Mouse (Mus musculus) limb, embryonic 10.5 days (tissue): ENCODE results near the gene Cdc42ep1. TPM values are rescaled to one million over a fixed set of nuclear protein-coding genes. Genes with fewer than 3 reads are reported as not detected.

Experiments used
- DNase-seq: peaks from one replicate; pipeline ENCODE4 v3.0.0-alpha.2; 2017; ENCODE audit warnings: low spot score
- H3K27ac ChIP-seq: fragments of 300-500 bp; sonication (generic); 2 replicates; pipeline ENCODE4 v1.5.1; 2016; ENCODE audit warnings: mild to moderate bottlenecking
- H3K27me3 ChIP-seq: fragments of 300-500 bp; sonication (generic); 2 replicates; pipeline ENCODE4 v1.6.1; 2016; ENCODE audit warnings: low read depth, mild to moderate bottlenecking; ENCODE audit not compliant: poor library complexity, severe bottlenecking
- H3K36me3 ChIP-seq: fragments of 300-500 bp; sonication (generic); 2 replicates; pipeline ENCODE4 v1.6.1; 2016; ENCODE audit warnings: mild to moderate bottlenecking, moderate library complexity
- H3K4me1 ChIP-seq: fragments of 300-500 bp; sonication (generic); 2 replicates; pipeline ENCODE4 v1.6.1; 2016
- H3K4me3 ChIP-seq: fragments of 300-500 bp; sonication (generic); 2 replicates; pipeline ENCODE4 v1.5.1; 2016; ENCODE audit warnings: mild to moderate bottlenecking, moderate library complexity
- H3K9me3 ChIP-seq: fragments of 300-500 bp; sonication (generic); replicated peaks from 2 replicates; pipeline ENCODE4 v1.6.1; 2016; ENCODE audit warnings: mild to moderate bottlenecking
- WGBS: fragments of 180-500 bp; shearing (Covaris S2); methylation state at CpG from one replicate; pipeline ENCODE4 v1.1.7; 2016; 5-methylcytosine and 5-hydroxymethylcytosine counted together
- polyA plus RNA-seq: library from polyadenylated mRNA; unstranded; fragments of >200 nt; fragmentation: Nextera tagmentation; extraction: Ambion mirVana; gene quantifications from 2 replicates; pipeline ENCODE4 v1.2.1, GENCODE M21; 2016

Cdc42ep1 gene
- polyA plus RNA-seq, 1 experiment from 2014 or later: 18.8 TPM

GRCm38 (mm10) chr15:78808980-78809379 is 33.4 kb upstream of the Cdc42ep1 start:
- no peak overlapping the region for H3K4me3 ChIP-seq
- no peak overlapping the region for H3K27ac ChIP-seq
- H3K4me1 ChIP-seq: peaks cover 23% of the 10 kb centered on the region
- 62% methylated on average over 2 of the region's 2 CpGs for WGBS
- no peak for DNase-seq
- no peaks in the 10 kb centered on the region for H3K9me3 ChIP-seq
- peaks cover 60% of the 10 kb centered on the region for H3K27me3 ChIP-seq
- no peaks in the 10 kb centered on the region for H3K36me3 ChIP-seq

GRCm38 (mm10) chr15:78809739-78810138 is 32.7 kb upstream of the Cdc42ep1 start:
- H3K9me3 ChIP-seq: no peaks in the 10 kb centered on the region
- WGBS: 67% methylated on average over 9 of the region's 9 CpGs
- DNase-seq: no peak

GRCm38 (mm10) chr15:78810146-78810545 is 32.3 kb upstream of the Cdc42ep1 start:
- WGBS: 89% methylated on average over 9 of the region's 9 CpGs

More at GRCm38 (mm10) chr15:78809739-78810138, 32.7 kb upstream of the Cdc42ep1 start:
- Histone ChIP-seq H3K27me3 (peaks cover 52% of the 10 kb centered on the region), H3K27ac (no peak overlapping the region), H3K4me3 (no peak overlapping the region), H3K4me1 (peaks cover 16% of the 10 kb centered on the region), H3K36me3 (no peaks in the 10 kb centered on the region)

GRCm38 (mm10) chr15:78813603-78814002 is 28.8 kb upstream of the Cdc42ep1 start:
- 94% methylated on average over 4 of the region's 4 CpGs for whole genome bisulfite sequencing
- Histone ChIP-seq H3K27me3 (peaks cover 14% of the 10 kb centered on the region), H3K9me3 (no peaks in the 10 kb centered on the region), H3K36me3 (no peaks in the 10 kb centered on the region), H3K4me3 (no peak overlapping the region), H3K4me1 (peaks cover 10% of the 10 kb centered on the region), H3K27ac (no peak overlapping the region)
- DNase-seq: no peak

More at GRCm38 (mm10) chr15:78810146-78810545, 32.3 kb upstream of the Cdc42ep1 start:
- H3K27ac ChIP-seq: no peak overlapping the region
- H3K36me3 ChIP-seq: no peaks in the 10 kb centered on the region
- DNase-seq: no peak
- no peak overlapping the region for H3K4me3 ChIP-seq
- H3K27me3 ChIP-seq: peaks cover 48% of the 10 kb centered on the region
- H3K9me3 ChIP-seq: no peaks in the 10 kb centered on the region
- H3K4me1 ChIP-seq: peaks cover 16% of the 10 kb centered on the region

GRCm38 (mm10) chr15:78815314-78816073 is 26.9 kb upstream of the Cdc42ep1 start:
- H3K4me3 ChIP-seq: no peak overlapping the region
- H3K27ac ChIP-seq: no peak overlapping the region
- H3K4me1 ChIP-seq: peaks cover 2% of the 10 kb centered on the region; the same call in 1 of the 2 replicates
- H3K9me3 ChIP-seq: no peaks in the 10 kb centered on the region
- H3K36me3 ChIP-seq: no peaks in the 10 kb centered on the region
- 57% methylated on average over 11 of the region's 11 CpGs for WGBS
- H3K27me3 ChIP-seq: peaks cover 4% of the 10 kb centered on the region; the same call in 1 of the 2 replicates
- DNase-seq: no peak

GRCm38 (mm10) chr15:78816074-78816391 is 26.4 kb upstream of the Cdc42ep1 start:
- Histone ChIP-seq H3K4me3 (no peak overlapping the region), H3K36me3 (no peaks in the 10 kb centered on the region), H3K27ac (no peak overlapping the region), H3K27me3 (peaks cover 9% of the 10 kb centered on the region), H3K4me1 (peaks cover 5% of the 10 kb centered on the region; the same call in 1 of the 2 replicates), H3K9me3 (no peaks in the 10 kb centered on the region)
- no peak for DNase-seq
- WGBS: 65% methylated on average over 6 of the region's 6 CpGs

- Histone ChIP-seq H3K4me3 (no peak overlapping the region), H3K36me3 (no peaks in the 10 kb centered on the region), H3K27ac (peak overlapping the region; percentile 62), H3K9me3 (no peaks in the 10 kb centered on the region), H3K4me1 (peaks cover 30% of the 10 kb centered on the region), H3K27me3 (peaks cover 13% of the 10 kb centered on the region)
- 22% methylated on average over 28 of the region's 28 CpGs for WGBS
- DNase-seq: peak; percentile 84
These were observed 15.9 kb upstream of the Cdc42ep1 start for GRCm38 (mm10) chr15:78826213-78827204.

- no peaks in the 10 kb centered on the region for H3K36me3 ChIP-seq
- DNase-seq: peak; percentile 30
- peaks cover 48% of the 10 kb centered on the region for H3K4me1 ChIP-seq
- H3K9me3 ChIP-seq: no peaks in the 10 kb centered on the region
- 15% methylated on average over 5 of the region's 5 CpGs for WGBS
- peaks cover 13% of the 10 kb centered on the region for H3K27me3 ChIP-seq
- peak overlapping the region; percentile 47; the same call in 1 of the 2 replicates for H3K27ac ChIP-seq
- no peak overlapping the region for H3K4me3 ChIP-seq
These were observed 14.1 kb upstream of the Cdc42ep1 start for GRCm38 (mm10) chr15:78828315-78828714.

GRCm38 (mm10) chr15:78829636-78830035 is 12.8 kb upstream of the Cdc42ep1 start:
- Histone ChIP-seq H3K9me3 (no peaks in the 10 kb centered on the region), H3K27me3 (peaks cover 13% of the 10 kb centered on the region), H3K27ac (no peak overlapping the region), H3K36me3 (no peaks in the 10 kb centered on the region), H3K4me1 (peaks cover 61% of the 10 kb centered on the region), H3K4me3 (no peak overlapping the region)
- DNase-seq: no peak
- WGBS: 88% methylated on average over 1 of the region's 1 CpGs

- WGBS: 65% methylated on average over 10 of the region's 10 CpGs
- peaks cover 75% of the 10 kb centered on the region for H3K4me1 ChIP-seq
These were observed 11.4 kb upstream of the Cdc42ep1 start for GRCm38 (mm10) chr15:78830742-78831719.

GRCm38 (mm10) chr15:78831720-78832657 is 10.4 kb upstream of the Cdc42ep1 start:
- Histone ChIP-seq H3K4me3 (peak overlapping the region; percentile 31), H3K27ac (peak overlapping the region; percentile 90), H3K9me3 (no peaks in the 10 kb centered on the region), H3K27me3 (peaks cover 11% of the 10 kb centered on the region), H3K4me1 (peaks cover 71% of the 10 kb centered on the region), H3K36me3 (no peaks in the 10 kb centered on the region)
- DNase-seq: peak; percentile 57
- WGBS: 32% methylated on average over 19 of the region's 19 CpGs

More at GRCm38 (mm10) chr15:78830742-78831719, 11.4 kb upstream of the Cdc42ep1 start:
- H3K36me3 ChIP-seq: no peaks in the 10 kb centered on the region
- no peak overlapping the region for H3K4me3 ChIP-seq
- peaks cover 13% of the 10 kb centered on the region for H3K27me3 ChIP-seq
- DNase-seq: no peak
- H3K9me3 ChIP-seq: no peaks in the 10 kb centered on the region
- H3K27ac ChIP-seq: peak overlapping the region; percentile 90
